Mouse (Mus musculus): Measurements from ENCODE around the gene Dip2b.

DNA sequence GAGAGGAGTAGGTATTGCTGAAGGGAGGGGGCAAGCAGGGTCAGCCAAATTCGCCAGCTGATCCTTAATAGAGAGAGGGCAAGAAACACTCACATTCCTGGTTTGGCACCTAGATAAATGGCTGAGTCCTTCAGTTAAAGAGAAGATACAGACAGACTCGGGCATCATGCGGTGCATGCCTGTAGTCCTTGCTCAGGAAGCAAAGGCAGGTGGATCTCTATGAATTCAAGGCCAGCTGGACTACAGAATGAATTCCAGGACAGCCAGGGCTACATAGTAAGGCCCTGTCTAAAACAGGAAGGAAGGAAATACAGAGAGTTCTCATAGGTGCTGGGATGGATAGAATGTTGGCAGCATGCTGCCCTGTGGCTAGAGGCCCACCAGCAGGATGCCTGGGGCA, 128.0 kb downstream of the Dip2b start:
- no peak for TF ChIP-seq POLR2A (IDR thresholded peaks at IDR 0.05; ENCODE audit: extremely low read depth, insufficient read depth, low read length)
- no peak for TF ChIP-seq CTCF (IDR thresholded peaks at IDR 0.05; ENCODE audit: extremely low read depth, insufficient read depth, low read length)
